Mouse (Mus musculus) adipocyte (in vitro differentiated cells): ENCODE results near the gene Unc5a.

Experiments
- DNase-seq: peaks from one replicate; pipeline ENCODE4 v3.0.0-alpha.2; 2016; ENCODE audit warnings: low spot score

Gene Unc5a

GRCm38 (mm10) chr13:55004646-55005045 is 55.4 kb downstream of the Unc5a start:
- DNase-seq, result peak; percentile 47

DNA sequence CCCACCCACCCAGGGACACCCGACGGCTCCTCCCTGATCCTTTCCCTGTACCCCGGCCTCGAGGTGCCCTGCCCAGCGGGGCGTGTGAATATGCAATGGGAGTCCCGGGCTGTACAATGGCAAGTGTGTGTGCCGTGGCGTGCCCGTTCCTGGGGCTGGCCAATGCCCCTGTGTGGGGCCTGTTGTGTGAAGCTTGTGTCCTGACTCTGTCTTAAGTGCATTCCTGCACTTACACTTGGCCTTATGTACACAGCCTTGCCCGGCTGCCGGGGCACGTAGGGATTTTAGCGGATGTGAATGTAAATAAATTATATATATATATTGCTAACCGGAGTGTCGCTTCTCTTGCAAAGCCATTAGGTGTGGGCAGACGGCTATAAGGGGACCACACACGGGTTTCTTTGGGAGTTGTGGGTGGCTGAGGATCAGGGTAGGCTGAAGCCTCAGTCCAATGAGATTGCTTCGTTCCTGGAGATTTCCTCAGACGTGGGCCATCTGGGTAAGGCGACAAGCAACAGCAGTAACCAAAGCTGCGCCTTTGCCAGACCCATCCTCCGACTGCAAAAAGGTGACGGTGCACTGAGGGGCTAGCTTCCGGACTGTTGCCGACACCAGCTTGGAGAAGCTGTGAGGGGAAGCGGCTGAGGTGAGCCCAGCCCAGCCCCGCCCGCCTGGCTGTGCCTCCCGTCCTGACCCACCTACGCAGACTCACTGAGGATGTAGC is 56.6 kb downstream of the Unc5a start:
- DNase-seq, result no peak

- DNase-seq, result no peak
These were observed 57.2 kb downstream of the Unc5a start for GRCm38 (mm10) chr13:55006415-55006742.

DNA sequence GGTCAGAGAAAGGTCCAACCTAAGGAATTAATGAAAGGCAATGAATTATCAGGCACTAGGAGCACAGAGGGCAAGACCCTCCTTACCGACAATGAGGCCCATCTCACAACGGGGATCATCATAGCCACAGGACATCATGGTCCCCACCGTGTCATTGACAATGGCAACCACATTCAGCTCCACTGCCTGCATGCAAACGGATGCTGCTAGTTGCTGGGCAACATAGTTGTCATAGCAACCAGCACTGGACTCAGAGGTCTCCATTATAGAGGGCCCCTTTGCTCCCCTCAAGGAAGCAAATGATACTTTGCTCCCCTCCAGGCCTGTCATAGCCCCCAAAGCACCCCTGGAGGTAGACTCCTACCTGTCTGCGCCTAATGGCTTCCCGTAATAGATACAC is 59.4 kb downstream of the Unc5a start:
- no peak for DNase-seq

DNA sequence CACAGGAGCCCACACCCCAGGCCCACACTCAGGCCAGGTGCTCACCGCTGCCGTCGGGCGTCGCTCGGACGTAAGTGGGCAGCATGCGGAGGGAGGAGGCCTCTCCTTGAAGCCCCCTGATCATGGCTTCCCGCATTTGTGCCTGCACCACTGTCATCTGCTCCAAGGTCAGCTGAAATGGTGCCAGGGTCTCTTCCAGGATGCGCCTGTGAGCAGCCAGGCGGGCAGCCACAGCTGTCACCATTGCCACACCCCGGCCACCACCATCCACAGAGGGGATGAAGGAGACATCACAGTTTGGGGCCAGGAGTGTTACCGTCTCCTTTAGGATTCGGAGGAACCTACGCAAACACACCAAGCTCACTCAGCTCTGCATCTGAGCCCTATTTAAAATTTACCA is 61.9 kb downstream of the Unc5a start:
- DNase-seq, result no peak

DNA sequence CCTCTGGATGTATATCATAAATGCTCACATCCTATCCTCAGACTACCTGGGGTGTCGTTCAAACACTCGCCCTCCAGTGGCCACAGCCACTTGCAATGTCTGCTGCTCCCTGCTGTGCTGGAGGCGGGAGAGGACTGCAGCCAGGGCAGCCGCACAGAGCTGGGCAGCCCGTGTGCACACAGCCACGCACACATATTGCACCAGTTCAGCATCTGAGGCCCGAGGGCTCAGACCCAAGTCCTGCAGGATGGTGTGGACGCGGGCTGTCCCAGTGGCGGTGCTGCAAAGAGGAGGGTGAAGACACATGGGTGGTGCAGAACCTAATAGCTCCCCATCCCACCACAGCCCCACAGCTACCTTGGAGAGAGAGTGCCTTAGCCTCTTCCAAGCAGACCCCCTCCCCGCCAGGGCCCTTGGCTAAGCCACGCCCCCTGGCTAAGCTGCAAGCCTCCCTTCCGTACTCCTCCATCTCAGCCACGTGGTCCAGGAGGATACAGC is 62.8 kb downstream of the Unc5a start:
- no peak for DNase-seq

DNA sequence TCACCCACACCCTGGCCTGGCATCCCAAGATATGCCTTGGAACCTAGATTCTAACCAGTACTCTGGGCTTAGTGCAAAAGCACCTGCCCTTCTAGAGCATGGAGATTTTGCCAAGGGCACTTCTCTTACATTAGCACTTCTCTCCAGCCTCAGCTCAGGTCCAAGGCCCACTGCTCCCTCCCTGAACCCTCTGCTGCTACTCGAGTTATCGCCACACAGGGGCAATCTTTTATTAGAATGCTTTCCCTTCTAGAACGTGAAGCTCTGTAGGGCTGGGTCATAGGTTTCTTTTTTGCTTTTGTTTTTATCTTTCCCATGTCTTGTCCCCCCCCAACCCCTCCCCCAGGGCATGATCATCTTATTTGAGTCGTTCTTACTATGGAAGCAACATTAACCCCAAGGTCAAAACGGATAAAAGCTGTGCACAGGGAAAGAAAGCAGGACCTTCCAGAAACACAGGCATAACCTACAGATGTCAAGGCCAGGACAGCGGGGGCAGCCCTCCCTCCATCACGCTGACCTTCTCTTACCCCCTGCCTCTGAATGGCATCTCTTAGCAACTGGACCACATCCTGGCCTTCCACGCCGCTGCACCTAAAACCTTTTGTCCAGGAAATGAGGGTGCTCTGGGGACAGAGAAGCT is 64.6 kb downstream of the Unc5a start:
- peak; percentile 8 for DNase-seq

DNA sequence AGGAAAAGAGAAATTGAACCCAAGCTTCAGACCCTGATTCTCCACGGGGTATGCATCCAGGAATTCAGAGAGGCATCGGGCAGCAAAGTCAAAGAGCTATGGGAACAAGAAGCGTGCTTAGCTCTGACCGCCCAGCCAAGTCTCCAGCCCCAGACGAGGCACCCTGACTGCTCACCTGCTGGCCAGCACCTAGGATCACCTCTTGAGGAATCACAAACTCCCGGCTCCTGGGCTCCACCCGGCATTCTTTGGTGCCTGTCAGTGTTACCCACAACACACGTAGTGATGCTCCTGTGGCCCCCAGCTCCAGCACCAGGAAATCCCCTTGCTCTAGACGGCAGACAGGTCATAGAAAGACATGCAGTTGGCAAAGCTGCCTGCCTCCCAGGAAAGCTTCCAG is 65.2 kb downstream of the Unc5a start:
- DNase-seq, result no peak

GRCm38 (mm10) chr13:55017154-55017897 is 68.1 kb downstream of the Unc5a start:
- no peak for DNase-seq

- no peak for DNase-seq
These were observed 68.8 kb downstream of the Unc5a start for GRCm38 (mm10) chr13:55017898-55018599.

DNA sequence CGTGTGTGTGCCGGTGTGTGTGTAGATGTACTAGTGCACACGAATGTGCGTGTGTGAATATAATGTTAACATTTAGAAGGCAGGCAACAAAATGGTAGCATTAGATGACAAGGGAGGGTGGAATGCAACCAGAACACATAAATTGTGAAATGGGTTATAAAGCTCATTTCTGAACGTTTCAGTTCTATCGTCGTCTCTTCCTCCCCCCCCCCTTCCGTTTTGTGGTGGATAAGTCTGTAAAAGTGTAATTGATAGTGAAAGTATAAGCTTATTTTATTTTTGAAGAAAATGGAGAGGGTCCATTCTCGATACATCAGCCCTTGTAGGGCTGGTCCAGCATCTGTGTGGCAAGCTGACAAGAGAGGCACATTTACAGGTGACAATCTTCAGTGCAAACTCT is 69.5 kb downstream of the Unc5a start:
- no peak for DNase-seq

DNA sequence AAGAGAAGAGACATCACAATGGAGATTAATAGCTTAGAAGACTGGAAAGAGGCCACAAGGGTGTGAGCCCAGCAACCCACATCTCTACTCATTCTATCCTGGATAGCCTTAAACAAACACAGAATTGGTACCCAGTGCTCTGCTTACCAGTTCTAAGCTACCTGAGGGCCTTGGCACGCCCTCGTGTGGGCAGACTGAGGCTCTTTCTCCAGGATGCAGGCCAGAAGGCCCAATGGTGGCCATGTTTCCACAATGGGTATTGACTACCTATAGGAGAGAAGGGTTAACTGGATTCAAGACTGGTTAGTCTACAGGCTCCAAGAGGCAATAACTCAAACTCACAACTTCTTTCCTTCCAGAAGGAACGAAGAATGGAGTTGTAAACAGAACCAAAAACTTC is 70.0 kb downstream of the Unc5a start:
- no peak for DNase-seq

GRCm38 (mm10) chr13:55020051-55020450 is 70.8 kb downstream of the Unc5a start:
- DNase-seq, result no peak

- peak; percentile 22 for DNase-seq
These were observed 72.1 kb downstream of the Unc5a start, which contains the start of gene Hk3 for GRCm38 (mm10) chr13:55021194-55021779. TSS of gene Hk3 (minus strand) at chr13:55021385.

DNA sequence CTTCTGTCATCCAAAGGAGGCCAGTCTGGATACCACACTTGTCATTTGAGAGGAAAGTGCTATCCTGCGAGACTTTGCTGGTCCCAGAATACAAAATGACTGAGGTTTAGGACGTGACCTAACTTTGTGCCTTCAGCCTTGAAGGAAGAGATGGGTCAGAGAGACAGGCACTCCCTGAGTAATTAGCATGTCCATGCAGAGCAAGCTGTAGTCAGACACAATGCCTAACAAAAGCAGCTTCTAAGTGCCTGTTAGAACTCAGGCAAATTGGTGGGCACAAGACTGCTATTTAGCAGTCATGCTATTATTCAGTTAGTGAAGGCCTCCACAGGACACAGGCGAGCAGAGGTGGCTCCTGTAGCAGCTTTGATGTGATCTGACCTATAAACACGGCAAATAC is 73.0 kb downstream of the Unc5a start:
- no peak for DNase-seq

DNA sequence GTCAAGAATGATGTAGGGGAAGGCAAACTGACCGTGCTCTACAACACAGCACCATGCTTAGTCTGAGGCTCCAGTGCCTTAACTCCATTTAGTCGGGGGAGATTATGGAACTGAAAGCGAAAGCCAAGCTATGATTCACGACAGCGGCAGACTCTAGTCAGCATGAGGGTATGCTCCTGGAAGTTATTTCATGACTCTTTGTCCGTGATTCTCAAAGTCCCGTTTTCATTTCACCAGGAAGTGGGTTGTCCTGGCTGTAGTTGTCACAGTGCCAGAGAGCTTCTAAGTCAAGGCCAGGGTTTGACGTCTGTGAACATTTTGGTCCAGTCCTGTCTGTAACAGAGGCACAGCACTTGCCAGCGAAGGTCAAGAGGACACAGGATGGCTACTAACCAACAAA is 73.5 kb downstream of the Unc5a start:
- no peak for DNase-seq

DNA sequence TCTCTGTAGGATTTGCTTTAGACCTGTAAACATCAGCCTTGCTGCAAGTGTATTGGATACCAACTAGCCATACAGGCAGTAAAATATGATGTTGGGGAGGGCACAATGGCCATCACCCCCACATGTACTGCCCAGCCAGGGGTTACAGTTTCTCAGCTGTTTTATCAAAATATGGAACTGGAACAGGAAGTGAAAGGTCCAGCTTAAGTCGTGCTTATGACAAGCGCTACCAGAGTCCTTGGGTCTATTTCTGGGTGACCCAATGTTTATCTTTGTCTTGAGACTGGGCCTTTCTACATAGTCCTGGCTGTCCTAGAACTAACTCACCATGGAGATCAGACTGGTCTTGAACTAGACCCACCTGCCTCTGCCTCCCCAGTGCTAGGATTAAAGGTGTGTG is 75.0 kb downstream of the Unc5a start:
- no peak for DNase-seq

DNA sequence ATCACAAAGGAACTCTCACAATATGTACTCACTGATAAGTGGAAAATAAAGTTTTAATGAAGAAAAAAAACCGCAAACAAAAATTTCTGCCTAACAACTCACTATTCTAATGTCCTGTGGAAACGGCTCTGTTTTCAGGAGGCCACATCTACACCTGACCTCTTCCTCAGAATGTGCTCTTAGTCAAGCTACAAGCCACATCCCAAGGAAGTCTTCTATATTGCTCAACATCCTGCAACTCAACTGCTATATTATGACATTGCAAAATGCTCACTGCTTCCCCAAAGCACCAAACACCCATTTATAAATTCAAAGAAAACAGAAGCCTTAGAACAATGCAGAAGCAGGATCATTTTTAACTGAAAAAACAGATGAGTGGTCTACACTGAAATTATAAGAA is 90.8 kb downstream of the Unc5a start:
- DNase-seq, result peak; percentile 11

DNA sequence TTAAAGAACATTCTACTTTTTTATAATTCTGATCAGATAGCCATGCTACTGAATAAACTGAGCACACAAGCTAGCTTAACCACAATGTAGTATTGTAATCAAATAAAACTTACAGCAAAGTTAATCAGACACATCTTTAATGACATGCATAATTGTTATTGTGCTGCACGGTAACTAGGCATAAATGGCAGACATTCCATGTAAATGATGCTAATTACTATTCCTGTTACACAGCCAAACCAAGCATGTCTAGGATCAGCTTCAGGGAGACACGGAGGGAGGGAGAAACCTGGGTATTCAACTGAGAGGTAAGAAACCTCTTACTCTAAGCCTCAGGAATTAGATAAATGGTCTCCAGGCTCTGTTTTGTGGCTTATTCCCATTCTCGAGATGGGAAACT is 98.5 kb downstream of the Unc5a start:
- no peak for DNase-seq
